Mouse (Mus musculus) kidney, postnatal 10 days (tissue): ENCODE data around the gene Tldc1.

Source experiments
- DNase-seq: peaks from one replicate; pipeline ENCODE4 v3.0.0; 2021; ENCODE audit warnings: mixed read lengths

Tldc1 gene

DNA sequence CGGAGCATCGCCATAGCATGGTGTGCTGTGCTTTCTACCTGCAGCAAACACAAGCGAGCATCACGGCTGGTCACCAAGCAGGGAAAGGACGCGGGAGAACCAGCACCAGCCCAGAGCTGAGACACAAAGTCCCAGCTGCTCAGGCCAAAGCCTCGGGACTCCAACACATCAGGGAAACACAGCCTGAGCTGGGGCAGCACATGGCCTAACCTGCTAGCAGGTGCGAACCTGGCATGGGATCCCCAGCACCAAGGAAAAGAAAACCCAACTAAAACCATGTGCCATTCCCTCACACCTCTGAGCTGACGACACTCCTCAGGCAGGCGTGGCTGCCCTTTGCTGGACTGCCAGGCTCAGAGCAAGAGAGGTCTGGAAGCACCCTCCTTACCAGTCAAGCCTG, 12.9 kb downstream of the Tldc1 start:
- DNase-seq: no peak

- DNase-seq: no peak
Observed at GRCm38 (mm10) chr8:119762226-119763220, 15.7 kb downstream of the Tldc1 start.

GRCm38 (mm10) chr8:119761692-119762091, 16.5 kb downstream of the Tldc1 start:
- DNase-seq: no peak

GRCm38 (mm10) chr8:119756538-119756937, 21.7 kb downstream of the Tldc1 start:
- DNase-seq: no peak

- DNase-seq: no peak
Observed at GRCm38 (mm10) chr8:119756147-119756461, 22.1 kb downstream of the Tldc1 start.

- DNase-seq: peak; percentile 49
Observed at GRCm38 (mm10) chr8:119755238-119756146, 22.7 kb downstream of the Tldc1 start.

DNA sequence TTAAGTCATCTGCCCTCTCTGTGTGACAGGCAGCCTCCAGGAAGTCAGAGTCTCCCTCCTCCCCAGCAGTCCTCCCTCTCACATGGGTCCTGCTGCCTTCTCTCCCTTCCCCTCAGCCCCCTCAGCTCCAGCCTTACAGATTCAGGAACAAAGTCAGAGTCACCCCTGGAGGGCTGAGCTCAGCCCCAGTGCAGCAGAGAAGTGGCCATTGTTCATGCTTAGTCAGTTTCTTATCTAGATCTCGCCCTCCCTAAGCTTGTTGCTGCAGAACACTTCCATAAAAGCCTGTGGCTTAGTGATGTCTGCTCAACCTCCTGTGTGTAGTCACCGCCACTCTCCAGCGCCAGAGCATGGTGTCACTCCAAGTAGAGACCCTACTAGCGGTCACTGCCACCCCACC, 33.6 kb downstream of the Tldc1 start:
- DNase-seq: no peak

GRCm38 (mm10) chr8:119743291-119744026, 34.8 kb downstream of the Tldc1 start:
- DNase-seq: peak; percentile 79

GRCm38 (mm10) chr8:119742409-119742808, 35.8 kb downstream of the Tldc1 start:
- DNase-seq: no peak

GRCm38 (mm10) chr8:119740634-119741033, 37.6 kb downstream of the Tldc1 start:
- DNase-seq: no peak

- no peak for DNase-seq
Observed at GRCm38 (mm10) chr8:119738129-119738907, 39.9 kb downstream of the Tldc1 start.

- no peak for DNase-seq
Observed at GRCm38 (mm10) chr8:119737093-119737900, 40.9 kb downstream of the Tldc1 start.

DNA sequence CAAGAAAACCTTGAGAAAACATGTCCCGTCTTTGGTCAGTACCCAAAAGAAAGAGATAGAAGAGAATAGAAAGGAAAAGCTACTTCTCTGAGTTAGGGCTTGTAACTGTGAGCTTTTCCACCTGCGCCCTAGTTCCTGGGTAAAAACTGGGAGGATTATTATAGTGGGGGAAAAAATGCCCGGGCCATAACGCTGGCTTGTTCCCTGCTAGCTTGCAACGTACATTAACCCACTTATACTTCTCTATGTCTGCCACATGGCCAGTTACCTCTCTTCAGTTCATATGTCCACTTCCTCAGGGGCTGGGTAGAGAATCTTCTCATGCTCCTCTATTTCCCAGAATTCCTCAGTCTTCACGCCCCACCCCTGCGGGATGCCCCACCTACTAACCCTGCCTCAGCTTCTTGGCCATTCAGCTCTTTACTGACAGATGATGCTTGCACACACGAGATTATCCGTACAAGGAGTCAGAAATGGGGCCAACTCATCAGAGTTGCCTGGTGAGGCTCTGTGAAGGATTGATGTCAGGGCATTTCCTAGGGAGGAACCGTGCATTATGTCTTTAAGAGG, 41.8 kb downstream of the Tldc1 start:
- DNase-seq: no peak

GRCm38 (mm10) chr8:119732072-119732471, 46.1 kb downstream of the Tldc1 start:
- no peak for DNase-seq

GRCm38 (mm10) chr8:119728351-119728895, 49.8 kb downstream of the Tldc1 start:
- DNase-seq: no peak

- DNase-seq: no peak
Observed at GRCm38 (mm10) chr8:119727093-119727492, 51.1 kb downstream of the Tldc1 start.

- DNase-seq: no peak
Observed at GRCm38 (mm10) chr8:119724596-119724995, 53.6 kb downstream of the Tldc1 start.

DNA sequence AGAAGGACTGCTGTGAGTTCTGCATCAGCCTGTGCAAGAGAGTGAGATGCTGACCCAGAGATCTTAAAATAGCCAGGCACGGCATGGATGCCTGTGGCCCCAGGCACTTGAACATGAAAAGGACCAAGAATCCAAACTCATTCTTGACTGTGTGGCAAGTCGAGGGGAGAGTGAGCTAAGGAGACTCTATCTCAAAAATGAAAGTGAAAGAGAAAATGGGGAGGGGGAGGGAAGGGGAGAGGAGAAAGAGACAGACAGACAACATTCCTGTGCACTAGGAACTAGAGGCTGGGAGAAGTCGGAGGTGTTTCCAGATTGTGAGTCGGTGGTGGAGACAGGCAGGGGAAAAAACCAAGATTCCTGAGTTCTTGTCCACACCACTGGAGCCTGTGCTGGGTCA, 54.5 kb downstream of the Tldc1 start:
- DNase-seq: no peak

- no peak for DNase-seq
Observed at GRCm38 (mm10) chr8:119722348-119722747, 55.9 kb downstream of the Tldc1 start.

- no peak for DNase-seq
Observed at GRCm38 (mm10) chr8:119719011-119719501, 59.2 kb downstream of the Tldc1 start.
